Mouse (Mus musculus) myocyte (in vitro differentiated cells): ENCODE measurements around the gene Numb. TPM values are rescaled to one million over a fixed set of nuclear protein-coding genes. Genes with fewer than 3 reads are reported as not detected.

ENCODE experiments used
- H3K27me3 ChIP-seq: one replicate; pipeline ENCODE4 v1.6.1; 2011; ENCODE audit not compliant: control insufficient read depth, insufficient read depth, insufficient read length
- H3K36me3 ChIP-seq: one replicate; pipeline ENCODE4 v1.6.1; 2011; ENCODE audit not compliant: control insufficient read depth, insufficient read depth
- H3K4me2 ChIP-seq: one replicate; pipeline ENCODE4 v1.6.1; 2011; ENCODE audit warnings: low read depth, control low read depth
- H3K4me3 ChIP-seq: one replicate; pipeline ENCODE4 v1.5.1; 2011; ENCODE audit warnings: mild to moderate bottlenecking, control low read depth, moderate library complexity
- H3K79me2 ChIP-seq: one replicate; pipeline ENCODE4 v1.6.1; 2011; ENCODE audit not compliant: control insufficient read depth, insufficient read depth
- H3ac ChIP-seq: one replicate; pipeline ENCODE4 v1.6.1; 2011; ENCODE audit not compliant: control insufficient read depth, insufficient read length
- CEBPB ChIP-seq: IDR thresholded peaks from 2 replicates; pipeline ENCODE4 v1.6.1; 2011; ENCODE audit warnings: mild to moderate bottlenecking, moderate library complexity; ENCODE audit not compliant: poor library complexity, insufficient read depth, severe bottlenecking
- E2F4 ChIP-seq: IDR thresholded peaks from one replicate; pipeline ENCODE4 v1.6.1; 2011; ENCODE audit warnings: mild to moderate bottlenecking, control low read depth, moderate library complexity; ENCODE audit not compliant: insufficient read depth
- MAX ChIP-seq: IDR thresholded peaks from one replicate; pipeline ENCODE4 v1.6.1; 2011; ENCODE audit warnings: low read depth, mild to moderate bottlenecking, control low read depth
- MYOD1 ChIP-seq, 3 experiments: IDR thresholded peaks; one replicate each; pipeline ENCODE4 v1.6.1; 2011; ENCODE audit warnings: control low read depth in 2 of 3, low read depth in 2 of 3, mild to moderate bottlenecking in 2 of 3, moderate library complexity in 1 of 3; ENCODE audit not compliant: insufficient read length in 2 of 3, control insufficient read depth in 1 of 3
- MYOG ChIP-seq, 3 experiments: IDR thresholded peaks; one replicate each; pipeline ENCODE4 v1.6.1; 2011; ENCODE audit warnings: control low read depth in 2 of 3, low read depth in 2 of 3, mild to moderate bottlenecking in 2 of 3; ENCODE audit not compliant: insufficient read length in 2 of 3, control insufficient read depth in 1 of 3, insufficient read depth in 1 of 3
- POLR2A ChIP-seq: IDR thresholded peaks from one replicate; pipeline ENCODE4 v1.6.1; 2011; ENCODE audit warnings: low read depth, mild to moderate bottlenecking, control low read depth, moderate library complexity; ENCODE audit not compliant: insufficient read length
- POLR2AphosphoS2 ChIP-seq: IDR thresholded peaks from one replicate; pipeline ENCODE4 v1.6.1; 2011; ENCODE audit warnings: low read depth, control low read depth; ENCODE audit not compliant: insufficient read length
- REST ChIP-seq: IDR thresholded peaks from one replicate; pipeline ENCODE4 v1.6.1; 2011; ENCODE audit warnings: mild to moderate bottlenecking, control low read depth, moderate library complexity; ENCODE audit not compliant: insufficient read depth, insufficient read length
- SRF ChIP-seq: IDR thresholded peaks from one replicate; pipeline ENCODE4 v1.6.1; 2011; ENCODE audit warnings: low read depth; ENCODE audit not compliant: control insufficient read depth, insufficient read length
- TCF12 ChIP-seq: IDR thresholded peaks from one replicate; pipeline ENCODE4 v1.6.1; 2011; ENCODE audit warnings: mild to moderate bottlenecking, control low read depth; ENCODE audit not compliant: poor library complexity, insufficient read depth, severe bottlenecking
- TCF3 ChIP-seq: IDR thresholded peaks from one replicate; pipeline ENCODE4 v1.6.1; 2011; ENCODE audit warnings: low read depth, control low read depth; ENCODE audit not compliant: insufficient read length
- USF1 ChIP-seq: IDR thresholded peaks from one replicate; pipeline ENCODE4 v1.6.1; 2011; ENCODE audit warnings: low read depth, mild to moderate bottlenecking, control low read depth, moderate library complexity
- polyA plus RNA-seq: library from polyadenylated mRNA; unstranded; fragments of >200 nt; fragmentation: generic; extraction: Trizol; gene quantifications from one replicate; pipeline ENCODE4 v1.2.1, GENCODE M21; 2012; ENCODE audit warnings: missing spikeins

Numb gene
- polyA plus RNA-seq, 1 experiment: 10.0 TPM

DNA sequence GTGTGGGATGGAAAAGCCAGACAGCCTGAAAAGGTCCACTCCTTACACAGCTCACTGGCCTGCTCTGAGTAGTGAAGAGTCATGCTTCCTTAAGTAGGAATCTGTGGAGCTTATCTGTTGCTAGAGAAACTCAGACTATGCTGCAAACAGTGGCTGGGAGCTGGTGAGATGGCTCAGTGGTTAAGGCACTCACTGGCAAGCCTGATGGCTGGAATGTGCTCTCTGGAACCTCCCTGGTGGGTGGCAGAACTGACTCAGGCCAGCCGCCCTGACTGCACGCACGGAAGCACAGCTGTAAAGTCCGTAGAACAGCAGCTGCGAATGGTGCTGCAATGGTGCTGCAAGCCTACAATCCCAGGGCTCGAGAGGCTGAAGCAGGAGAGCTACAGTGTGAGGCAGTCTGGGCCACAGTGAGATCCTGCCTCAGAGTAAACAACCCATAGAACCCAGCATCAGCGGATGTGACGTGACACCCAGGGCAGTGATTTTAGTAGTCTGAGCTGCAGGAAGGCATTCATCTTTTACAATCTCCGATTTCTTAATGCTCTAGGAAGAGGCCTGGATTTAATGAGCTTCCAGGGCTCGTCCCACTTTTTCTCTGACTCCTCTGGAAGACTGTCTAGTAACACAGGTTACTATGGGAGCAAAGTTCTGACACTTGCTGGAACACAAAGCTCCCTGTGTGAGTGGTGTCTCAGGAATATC lies 128.9 kb downstream of the Numb start:
- Histone ChIP-seq H3K36me3 (no peaks in the 10 kb centered on the region), H3ac (no peak overlapping the region), H3K4me2 (no peak overlapping the region), H3K79me2 (no peaks in the 10 kb centered on the region), H3K4me3 (no peak overlapping the region), H3K27me3 (no peaks in the 10 kb centered on the region)
- TF ChIP-seq TCF12 (no peak), TCF3 (peak; percentile 54), MYOG (IDR thresholded peaks at IDR 0.05; ENCODE audit: control insufficient read depth in 1 of 3, insufficient read depth in 1 of 3, insufficient read length in 2 of 3, low read depth in 2 of 3) (peak in 2 of 3 experiments; percentile 58 to 90), MYOD1 (IDR thresholded peaks at IDR 0.05; ENCODE audit: control insufficient read depth in 1 of 3, insufficient read length in 2 of 3, low read depth in 2 of 3) (peak in 2 of 3 experiments; percentile 31 to 80), POLR2A (no peak), SRF (no peak)

DNA sequence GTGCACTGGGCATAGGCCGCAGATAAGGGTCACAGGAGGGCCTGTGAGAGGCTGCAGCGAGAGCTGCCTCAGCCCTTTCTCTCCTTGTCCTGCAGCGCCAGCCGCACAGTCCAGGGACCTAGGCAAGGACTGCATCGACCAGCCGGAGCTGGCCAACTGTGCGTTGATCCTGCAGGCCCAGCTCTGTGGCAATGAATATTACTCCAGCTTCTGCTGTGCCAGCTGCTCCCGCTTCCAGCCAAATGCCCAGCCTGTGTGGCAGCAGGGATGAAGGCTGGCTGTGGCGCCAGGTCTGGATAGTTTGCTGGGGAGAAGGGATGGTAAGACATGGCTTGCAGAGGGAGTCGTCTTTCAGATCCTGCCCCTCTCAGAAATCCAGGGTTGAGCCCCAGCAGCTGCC lies 130.0 kb downstream of the Numb start:
- Histone ChIP-seq H3K4me3 (no peak overlapping the region), H3K4me2 (no peak overlapping the region), H3K27me3 (no peaks in the 10 kb centered on the region), H3K36me3 (no peaks in the 10 kb centered on the region), H3ac (no peak overlapping the region), H3K79me2 (no peaks in the 10 kb centered on the region)
- TF ChIP-seq POLR2AphosphoS2 (no peak), TCF12 (no peak), POLR2A (no peak), SRF (no peak), USF1 (no peak), MYOG (IDR thresholded peaks at IDR 0.05; ENCODE audit: control insufficient read depth in 1 of 3, insufficient read depth in 1 of 3, insufficient read length in 2 of 3, low read depth in 2 of 3) (peak in 2 of 3 experiments; percentile 46 to 59), MAX (no peak), REST (no peak), MYOD1 (IDR thresholded peaks at IDR 0.05; ENCODE audit: control insufficient read depth in 1 of 3, insufficient read length in 2 of 3, low read depth in 2 of 3) (peak in 2 of 3 experiments; percentile 19 to 43)

DNA sequence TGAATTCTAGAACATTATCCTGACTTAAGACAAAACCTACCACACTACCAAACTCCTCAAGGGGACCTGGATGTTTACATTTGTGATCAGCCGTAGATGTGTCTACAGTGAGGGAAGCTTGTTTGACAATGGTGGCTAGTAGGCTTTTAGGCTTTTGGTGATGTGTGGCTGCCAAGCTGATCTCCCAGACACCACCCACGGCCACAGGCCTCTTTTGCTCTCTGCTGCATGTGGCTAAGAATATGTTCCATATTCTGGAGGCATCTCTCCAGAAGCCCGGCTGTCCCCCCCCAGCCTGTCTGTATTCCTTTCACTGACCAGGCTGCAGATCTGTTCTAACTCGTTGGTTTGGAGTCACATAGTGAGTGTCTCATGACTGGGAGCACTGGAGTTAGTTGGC lies 131.0 kb downstream of the Numb start:
- H3ac ChIP-seq: no peak overlapping the region
- H3K79me2 ChIP-seq: no peaks in the 10 kb centered on the region
- TF ChIP-seq E2F4 (no peak), TCF12 (no peak), MAX (no peak), POLR2A (no peak), CEBPB (no peak), USF1 (no peak), SRF (no peak), MYOD1 (IDR thresholded peaks at IDR 0.05; ENCODE audit: control insufficient read depth in 1 of 3, insufficient read length in 2 of 3, low read depth in 2 of 3) (no peak), POLR2AphosphoS2 (no peak), REST (no peak), TCF3 (no peak), MYOG (IDR thresholded peaks at IDR 0.05; ENCODE audit: control insufficient read depth in 1 of 3, insufficient read depth in 1 of 3, insufficient read length in 2 of 3, low read depth in 2 of 3) (no peak)
- no peak overlapping the region for H3K4me2 ChIP-seq
- H3K27me3 ChIP-seq: no peaks in the 10 kb centered on the region
- H3K36me3 ChIP-seq: no peaks in the 10 kb centered on the region
- H3K4me3 ChIP-seq: no peak overlapping the region

DNA sequence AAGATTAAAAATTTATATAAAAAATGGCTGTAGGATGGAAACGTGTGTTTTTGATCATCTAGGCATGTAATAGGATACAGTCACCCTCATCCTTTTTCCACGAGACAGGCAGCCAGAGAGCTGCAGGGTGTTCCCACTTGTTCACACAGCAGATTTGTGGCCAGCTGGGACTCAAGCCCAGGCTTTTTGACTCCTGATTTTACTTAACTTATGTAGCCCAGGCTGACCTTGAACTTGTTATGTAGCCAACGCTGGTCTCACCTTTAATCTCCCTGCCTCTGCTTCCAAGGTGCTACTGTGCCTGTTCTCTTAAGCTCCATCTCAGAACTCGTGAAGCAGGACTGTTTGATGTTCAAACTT lies 132.0 kb downstream of the Numb start:
- H3K79me2 ChIP-seq: no peaks in the 10 kb centered on the region
- H3ac ChIP-seq: no peak overlapping the region
- H3K27me3 ChIP-seq: no peaks in the 10 kb centered on the region
- no peak overlapping the region for H3K4me3 ChIP-seq
- no peak for TF ChIP-seq MYOD1 (IDR thresholded peaks at IDR 0.05; ENCODE audit: control insufficient read depth in 1 of 3, insufficient read length in 2 of 3, low read depth in 2 of 3)
- no peak for TF ChIP-seq TCF12
- TF ChIP-seq POLR2A: no peak
- TF ChIP-seq USF1: no peak
- no peak for TF ChIP-seq MAX
- no peak for TF ChIP-seq POLR2AphosphoS2
- no peak for TF ChIP-seq E2F4
- no peak for TF ChIP-seq REST
- TF ChIP-seq TCF3: no peak
- no peak for TF ChIP-seq MYOG (IDR thresholded peaks at IDR 0.05; ENCODE audit: control insufficient read depth in 1 of 3, insufficient read depth in 1 of 3, insufficient read length in 2 of 3, low read depth in 2 of 3)
- no peak for TF ChIP-seq CEBPB
- no peak for TF ChIP-seq SRF
- H3K36me3 ChIP-seq: no peaks in the 10 kb centered on the region
- H3K4me2 ChIP-seq: no peak overlapping the region
